Mouse (Mus musculus): ENCODE data around the gene Mov10l1.
A peak's percentile ranks its signal among the peaks of the same experiment; 100 is the strongest.

Gene Mov10l1

DNA sequence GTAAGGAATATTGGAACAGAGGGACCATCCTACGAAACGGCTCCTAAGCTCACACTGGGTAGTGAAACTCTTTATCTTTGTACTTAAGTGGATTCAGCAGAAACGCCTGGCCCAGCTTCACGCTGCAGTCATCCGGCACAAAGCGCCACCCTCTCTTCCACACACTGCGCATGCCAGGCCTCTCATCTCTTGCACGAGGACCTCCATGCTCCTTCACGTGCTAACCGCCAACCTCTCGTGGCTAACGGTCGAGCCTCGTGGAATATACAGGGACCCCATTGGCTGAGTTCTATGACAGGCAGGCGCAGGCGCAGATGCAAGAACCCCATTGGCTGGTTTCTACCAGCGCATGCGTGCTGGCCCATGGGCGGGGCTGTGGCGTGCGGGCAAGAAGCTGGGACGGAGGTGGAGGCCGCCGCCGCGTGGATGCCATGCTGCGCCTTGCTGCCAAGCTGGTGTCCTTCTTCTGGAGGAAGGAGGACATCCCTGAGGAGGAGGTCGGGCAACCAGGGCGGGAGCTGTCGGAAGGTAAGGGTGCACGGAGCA, at the start of gene Mov10l1:
TSS of gene Mov10l1 (plus strand) at position 376 of the 546 bp plus-strand sequence.
- no peak for DNase-seq

DNA sequence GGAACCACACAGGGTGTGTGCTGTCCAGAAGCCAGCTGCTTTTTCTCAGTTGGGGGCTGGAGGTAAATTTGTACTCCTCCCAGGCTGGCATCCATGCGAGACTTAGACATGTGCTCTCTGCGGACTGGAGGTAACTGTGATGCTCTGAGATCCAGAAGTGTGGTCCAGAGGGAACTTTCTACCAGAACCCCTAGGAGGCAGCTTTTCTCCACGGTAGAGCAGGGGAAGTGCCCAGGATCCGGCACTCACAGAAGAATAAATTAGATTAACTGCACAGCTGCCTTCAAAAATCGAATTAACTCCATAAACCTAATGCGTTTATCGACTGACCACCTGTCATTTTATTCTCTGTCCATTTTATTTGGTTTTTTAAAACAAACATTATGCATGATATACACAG, 48.6 kb upstream of the Mov10l1 start:
- DNase-seq: no peak

DNA sequence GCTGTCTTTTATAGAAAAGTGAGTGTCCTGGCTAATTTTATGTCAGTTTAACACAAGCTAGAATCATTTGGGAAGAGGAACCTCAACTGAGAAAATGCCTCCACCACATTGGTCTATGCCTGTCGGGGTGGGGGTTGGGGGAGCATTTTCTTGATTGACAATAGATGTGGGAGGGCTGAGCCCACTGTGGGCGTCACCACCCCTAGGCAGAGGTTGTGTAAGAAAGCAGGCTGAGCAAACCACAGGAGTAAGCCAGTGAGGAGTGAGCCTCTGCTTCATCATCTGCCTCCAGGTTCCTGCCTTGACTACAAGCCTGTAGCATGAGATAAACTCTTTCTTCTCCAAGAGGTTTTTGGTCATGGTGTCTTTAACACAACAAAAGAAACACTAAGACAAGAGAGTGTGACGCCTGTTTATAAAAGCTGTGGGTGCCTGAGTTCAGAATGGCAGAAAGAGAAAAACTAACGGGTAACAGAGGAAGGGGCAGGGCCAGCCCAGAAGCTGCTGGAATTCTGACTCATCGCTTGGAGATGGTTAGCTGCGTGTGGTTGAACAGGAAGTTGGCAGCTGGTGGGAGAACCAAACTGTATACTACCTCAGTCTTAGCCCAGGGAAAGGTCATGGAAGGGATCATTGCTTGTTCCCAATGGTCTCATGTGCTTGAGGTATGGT, 46.0 kb upstream of the Mov10l1 start:
- no peak for DNase-seq

DNA sequence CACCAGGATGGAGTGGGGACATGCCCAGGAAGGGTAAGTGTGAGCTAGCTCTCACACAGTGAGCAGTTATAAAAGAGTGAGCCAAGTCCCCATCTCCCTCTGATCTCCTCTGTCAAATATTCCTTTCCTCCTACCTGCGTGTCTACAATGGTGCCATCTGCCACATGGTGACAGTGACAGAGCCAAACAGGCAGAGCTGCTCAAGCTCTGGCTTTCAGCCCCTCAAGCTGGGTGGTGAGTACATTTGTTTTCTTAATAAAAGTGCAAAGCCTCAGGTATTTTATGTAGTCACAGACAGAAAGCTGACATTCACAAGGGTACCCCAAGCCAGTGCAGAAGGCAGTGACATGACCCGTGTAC, 45.4 kb upstream of the Mov10l1 start:
- no peak for DNase-seq

DNA sequence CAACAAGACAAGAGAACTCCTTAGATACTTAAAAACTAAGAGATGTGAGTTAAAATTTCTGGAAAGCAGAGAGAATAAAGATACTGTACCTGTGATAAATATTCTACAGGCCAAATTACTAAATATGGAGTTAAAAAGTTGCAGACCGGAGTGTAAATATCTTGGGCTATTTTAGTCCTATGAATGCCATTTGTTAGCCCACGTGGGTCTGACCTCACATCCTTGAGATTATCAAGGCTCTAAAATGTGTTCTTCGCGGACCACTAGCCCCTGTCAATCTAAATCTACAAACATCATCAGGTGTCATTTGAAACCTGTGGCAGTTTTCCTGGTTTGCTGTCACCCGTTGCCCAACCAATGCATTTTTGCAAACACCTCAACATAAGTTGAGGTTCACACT, 39.9 kb upstream of the Mov10l1 start:
- DNase-seq: no peak

DNA sequence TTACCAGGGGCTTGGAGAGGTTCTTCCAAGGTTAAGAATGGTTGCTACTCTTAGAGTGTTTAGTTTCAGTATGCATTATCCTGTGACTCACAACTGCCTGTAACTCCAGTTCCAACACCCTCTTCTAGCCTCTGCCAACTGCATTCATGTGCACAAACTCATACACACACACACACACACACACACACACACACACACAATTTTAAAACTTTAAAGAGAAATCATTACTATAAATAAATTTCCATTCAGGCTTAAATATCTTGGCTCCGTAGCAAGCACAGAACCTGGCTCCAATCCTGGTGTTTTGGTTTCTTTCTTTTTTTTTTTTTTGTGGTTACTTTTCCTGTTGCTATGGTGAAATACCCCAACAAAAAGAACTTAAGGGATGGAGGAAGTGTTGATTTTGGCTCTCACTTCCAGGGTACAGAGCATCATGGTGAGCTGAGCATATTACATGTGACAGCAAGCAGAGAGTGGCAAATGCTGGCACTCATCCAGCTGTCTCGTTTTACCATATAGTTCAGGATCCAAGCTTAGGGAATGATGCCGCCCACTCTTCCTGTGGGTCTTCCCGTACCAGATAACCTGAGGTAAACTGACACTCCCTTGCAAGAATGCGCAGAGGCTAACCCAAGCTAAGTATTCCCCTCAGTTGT, 38.7 kb upstream of the Mov10l1 start:
- DNase-seq: no peak

DNA sequence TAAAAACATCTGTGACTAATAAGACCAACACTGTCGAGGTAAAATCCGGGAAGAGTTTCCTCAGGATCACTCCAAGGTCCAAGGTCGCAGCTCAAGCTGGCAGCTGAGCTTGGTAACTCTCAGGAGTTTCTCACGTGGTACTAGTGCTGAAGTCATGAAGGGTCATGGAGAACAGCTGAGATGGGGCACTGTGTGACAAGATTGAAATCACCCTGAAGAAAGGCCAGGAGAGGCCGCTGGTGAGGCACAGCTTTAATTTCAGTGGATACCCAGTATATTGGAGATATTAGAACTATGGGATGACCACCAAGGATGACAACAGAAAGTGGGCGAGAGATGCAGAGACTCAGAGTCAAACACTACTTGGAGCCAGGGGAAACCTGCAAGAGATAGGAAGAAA, 35.9 kb upstream of the Mov10l1 start:
- DNase-seq: peak; percentile 28

DNA sequence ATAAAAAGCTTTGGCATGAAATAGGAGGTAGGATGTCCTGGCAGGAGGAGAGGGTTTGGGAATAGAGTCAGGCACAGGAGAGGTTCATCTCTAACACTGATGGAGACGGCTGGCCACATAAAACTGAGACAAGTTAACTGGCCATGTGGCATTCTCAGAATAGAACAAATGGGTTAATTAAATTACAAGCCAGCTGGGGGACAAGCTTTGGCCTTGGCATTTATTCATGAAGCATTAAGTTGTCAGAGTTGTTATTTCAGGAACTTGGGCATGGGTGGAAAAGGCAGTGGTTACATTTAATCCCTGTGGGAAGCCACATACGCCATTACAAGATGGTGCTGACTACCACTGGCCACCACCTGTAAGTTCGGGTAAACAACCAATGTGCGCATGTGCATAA, 31.5 kb upstream of the Mov10l1 start:
- no peak for DNase-seq

DNA sequence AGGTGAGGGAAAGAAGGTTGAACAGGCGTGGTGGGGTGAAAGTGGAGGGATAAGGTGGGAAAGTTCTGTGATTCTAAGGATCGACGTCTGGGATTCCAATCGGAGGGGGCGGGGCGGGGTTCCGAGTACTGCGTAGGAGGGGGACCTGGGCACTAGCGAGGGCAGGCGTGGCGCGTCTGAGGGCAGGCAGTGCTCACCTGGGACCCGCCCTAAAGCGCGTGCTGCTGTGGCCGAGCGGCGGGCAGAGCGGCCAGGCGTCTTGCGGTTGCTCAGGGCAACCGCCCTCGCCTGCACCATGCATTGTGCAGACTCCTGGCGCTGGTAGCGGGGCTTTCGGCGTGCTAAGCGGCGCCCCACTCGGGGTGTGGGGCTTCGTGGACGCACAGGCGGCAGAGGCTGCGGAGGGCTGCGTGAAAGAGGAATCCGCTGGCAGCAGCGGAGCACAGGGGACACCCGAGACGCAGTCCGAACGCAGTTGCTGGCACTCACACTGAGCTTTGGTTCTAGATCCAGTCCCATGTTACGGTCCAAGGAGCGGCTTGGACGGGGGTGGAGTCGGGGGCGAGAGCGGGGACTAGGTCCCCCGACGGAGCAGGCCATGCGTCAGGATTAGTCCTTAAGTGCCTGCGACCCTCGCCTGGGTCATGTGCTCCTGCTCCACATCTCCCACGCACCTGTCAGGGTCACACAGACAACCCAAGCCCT, 28.2 kb upstream of the Mov10l1 start, which contains the start of gene Ttll8:
TSS of gene Ttll8 (minus strand) at position 51 of the 705 bp plus-strand sequence.
- peak; percentile 35 for DNase-seq

DNA sequence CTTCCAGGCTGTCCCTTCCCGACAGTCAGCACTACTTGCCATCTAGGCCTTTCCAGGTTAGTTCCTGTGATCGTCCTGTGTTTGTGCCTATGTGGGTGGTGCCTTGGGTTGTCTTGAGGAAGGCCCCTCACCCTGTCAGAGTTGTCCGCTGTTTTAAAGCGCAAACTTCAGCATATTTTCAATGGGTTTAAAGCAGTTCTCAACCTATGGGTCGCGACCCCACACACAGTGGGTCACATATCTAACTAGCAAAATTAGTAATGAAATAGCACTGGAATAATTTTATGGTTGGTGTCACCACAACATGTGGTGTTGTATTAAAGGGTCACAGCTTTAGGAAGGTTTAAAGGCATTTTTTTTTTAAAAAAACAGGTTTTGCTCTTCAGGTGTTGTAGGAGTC, 27.4 kb upstream of the Mov10l1 start:
- DNase-seq: no peak

DNA sequence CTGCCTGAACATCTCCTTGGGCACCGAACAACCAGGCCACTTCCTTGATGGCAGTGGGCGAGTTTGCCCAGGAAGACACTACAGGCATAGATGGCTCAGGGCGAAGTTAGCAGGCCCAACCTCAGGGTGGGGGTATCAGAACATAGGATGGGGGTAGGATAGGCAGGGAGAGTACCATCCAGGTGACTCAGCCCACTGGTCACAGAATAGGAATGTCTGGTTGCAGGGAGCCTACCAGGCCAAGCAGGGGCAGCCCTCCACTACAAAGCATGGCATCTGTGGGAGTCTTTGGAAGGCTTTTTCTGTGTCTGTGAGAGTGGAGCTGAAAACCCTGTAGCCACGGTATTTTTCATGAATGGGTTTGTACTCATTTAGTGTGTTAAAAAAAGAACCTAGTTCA, 25.2 kb upstream of the Mov10l1 start:
- no peak for DNase-seq

DNA sequence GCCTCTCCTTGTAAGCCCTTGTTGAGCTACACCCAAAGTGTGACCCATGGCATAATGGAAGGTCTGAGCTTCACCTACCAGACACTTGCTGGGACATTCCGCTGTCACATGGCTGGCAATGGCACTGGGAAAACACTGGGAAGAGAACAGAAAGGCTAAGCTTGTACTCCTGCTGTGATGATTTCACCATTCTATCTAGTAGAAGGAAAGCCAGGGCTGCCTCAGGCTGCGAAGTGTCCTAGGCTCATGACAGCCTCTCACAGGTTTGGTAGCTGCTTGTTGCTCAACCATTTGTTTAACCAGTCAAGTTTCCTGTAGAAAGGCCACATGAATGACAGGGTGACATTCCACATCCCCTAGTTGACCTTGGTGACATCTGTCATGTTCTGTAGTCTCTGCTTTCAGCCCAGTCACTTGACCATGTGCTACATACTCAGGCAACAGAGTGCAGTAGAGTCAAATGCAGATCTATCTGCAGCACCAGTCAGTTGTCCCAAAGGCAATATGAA, 18.6 kb upstream of the Mov10l1 start:
- no peak for DNase-seq

DNA sequence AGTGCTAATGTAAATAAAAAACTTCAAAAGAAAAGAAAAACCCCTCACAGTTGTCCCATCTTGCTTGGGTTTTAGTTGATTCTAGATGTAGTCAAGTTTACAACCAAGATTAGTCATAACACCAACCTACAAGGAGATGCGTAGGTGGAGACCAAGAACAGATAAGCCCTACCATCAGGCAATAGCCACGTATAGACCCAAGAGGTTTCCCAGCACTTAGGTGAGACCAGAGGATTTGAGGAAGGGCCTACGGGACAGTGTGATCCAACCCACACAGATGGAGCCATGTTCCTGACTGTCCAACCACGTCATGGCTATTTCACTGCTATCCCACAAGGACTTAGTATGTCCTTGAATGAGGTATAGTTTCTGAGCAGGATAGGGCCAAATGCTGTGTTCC, 10.4 kb upstream of the Mov10l1 start:
- DNase-seq: no peak

DNA sequence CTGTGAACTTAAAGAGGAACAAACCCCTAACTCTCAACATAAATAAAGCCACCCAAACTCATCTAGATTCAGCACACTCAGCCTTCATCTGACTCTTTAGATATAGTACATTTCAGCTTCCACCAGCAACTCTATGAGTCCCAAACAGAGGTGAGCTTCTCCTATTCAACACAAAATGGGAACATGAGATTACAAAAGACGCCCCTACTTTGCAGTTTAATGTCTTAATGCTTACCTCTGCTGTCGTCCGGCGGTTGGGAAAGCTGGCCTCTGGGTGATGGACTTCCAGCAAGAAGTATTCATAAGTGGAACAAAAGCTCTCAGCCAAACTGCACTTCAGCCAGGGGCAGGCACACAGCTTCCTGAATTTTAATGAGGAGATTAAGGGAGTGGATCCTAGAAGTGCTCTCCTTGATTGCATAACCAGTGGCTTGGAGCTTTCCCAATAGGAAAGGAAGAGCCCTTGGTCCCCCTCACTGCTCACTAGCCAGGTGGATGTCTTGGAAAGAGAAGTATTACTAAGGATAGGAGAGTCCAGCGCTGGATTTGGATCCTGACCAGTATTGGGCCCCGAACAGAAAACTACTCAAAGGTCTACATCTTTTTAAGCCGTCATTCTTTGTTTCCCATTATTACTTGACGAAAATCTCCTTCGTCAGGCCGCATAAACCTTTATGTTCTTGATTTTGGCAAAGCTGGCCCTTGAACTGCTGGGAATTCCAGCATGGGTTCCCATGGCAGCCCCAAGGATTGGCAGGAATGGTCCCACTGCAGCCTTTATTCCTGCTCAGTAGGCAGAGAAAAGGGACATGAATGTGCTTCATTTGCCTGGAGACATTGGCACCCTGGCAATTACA, 4.2 kb upstream of the Mov10l1 start, which contains the start of gene Mlc1:
TSS of gene Mlc1 (minus strand) at position 727 of the 857 bp plus-strand sequence.
- no peak for DNase-seq

DNA sequence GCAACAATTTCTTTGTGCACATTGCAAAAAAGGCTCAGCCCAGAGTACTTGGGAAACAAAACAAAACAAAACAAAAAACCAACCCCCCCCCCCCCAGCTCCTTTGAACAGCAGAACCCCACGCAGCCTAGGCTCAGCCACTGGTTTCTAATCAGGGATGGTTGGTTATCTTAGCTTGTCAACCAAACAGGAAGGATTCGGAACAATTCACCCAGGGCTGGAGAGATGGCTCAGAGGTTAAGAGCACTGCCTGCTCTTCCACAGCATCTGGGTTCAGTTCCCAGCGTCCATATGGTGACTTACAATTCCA, 3.6 kb upstream of the Mov10l1 start:
- no peak for DNase-seq

DNA sequence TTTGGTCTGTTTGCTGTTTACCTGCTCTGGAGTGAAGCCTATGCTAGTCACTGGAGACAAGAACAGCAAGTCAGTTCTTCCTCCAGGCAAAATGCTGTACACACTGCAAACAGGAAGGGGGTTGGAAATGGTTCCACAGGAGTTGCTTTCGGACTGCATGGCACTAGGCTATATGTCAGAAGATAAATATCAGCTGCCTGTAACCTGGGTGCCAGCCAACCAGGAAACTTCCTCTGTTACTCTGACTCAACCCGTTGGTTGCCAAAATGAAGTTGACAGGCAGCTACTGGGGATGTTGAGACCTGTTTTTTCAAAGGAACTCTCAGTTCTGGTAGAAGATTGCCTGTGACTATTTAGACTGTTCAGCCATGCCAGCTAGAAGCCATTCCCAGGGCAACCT, 6.5 kb downstream of the Mov10l1 start:
- no peak for DNase-seq

DNA sequence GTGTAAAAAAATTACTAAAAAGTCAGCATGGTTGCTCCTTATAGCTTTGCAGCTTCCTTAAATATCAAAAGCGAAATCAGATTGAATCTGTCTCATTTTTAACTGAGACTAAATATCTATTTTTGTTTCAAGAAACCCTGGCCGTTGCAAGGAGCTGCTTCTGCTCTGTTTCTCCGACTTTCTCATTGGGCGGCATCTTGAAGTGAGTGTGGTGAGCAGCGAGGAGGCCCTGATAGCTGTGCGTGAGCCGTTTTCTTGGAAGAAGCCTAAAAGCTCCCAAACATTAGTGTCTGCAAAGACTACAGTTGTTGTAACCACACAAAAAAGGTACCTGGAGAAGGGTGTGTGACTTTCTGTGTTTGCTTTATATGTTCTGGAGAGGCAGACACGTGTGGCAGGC, 15.9 kb downstream of the Mov10l1 start:
- DNase-seq: no peak

DNA sequence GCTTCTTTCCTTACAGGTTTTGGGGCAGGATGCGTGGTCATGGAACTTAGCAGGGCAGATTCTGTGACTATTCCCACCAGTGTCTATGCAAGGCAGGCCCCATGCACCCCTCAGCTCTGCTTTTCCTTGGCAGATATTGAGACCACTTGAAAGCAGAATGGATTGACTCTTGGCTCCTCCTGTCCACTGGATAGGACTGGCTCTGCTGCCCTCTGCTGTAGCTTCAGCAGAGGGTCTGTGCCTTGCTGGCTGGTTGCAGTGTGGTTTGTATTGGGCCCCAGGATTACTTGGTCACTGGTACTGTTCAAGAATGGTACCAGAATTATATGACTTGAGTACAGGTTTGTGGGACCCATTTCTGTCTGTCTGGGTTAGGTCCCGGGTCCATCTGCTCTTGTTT, 16.4 kb downstream of the Mov10l1 start:
- no peak for DNase-seq

DNA sequence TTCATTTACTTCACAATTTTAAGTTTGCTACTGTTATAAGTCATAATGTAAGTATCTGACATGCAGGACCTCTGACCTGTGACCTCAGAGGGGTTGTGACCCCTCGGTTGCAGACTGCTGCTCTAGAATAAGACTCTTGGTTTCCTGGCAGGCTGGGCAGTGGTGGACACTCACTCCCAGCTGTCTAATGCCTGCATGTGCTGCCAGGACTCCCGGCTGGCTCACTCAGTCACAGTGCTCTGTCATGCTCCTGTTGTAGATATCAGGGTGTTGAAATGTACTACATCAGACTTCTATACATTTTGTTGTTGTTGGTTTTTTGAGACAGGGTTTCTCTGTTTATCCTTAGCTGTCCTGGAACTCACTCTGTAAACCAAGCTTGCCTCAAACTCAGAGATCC, 17.7 kb downstream of the Mov10l1 start:
- DNase-seq: no peak

DNA sequence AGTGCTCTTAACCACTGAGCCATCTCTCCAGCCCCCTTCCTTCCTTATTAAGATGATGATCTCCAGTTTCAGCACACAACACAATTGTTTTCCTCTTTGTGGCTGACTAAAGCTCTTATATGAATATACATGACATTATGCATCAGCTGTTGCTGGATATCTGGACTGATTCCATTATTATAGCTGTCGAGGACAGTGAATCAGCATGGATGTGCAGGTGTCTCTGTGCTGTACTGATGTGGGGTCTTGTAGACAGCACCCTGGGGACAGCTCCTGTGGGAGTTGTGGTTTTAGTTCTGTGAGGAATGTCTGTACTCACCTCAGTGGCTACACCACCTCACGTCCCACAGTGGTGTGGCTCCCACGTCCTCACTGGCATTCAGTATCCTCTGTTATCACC, 18.5 kb downstream of the Mov10l1 start:
- DNase-seq: no peak

DNA sequence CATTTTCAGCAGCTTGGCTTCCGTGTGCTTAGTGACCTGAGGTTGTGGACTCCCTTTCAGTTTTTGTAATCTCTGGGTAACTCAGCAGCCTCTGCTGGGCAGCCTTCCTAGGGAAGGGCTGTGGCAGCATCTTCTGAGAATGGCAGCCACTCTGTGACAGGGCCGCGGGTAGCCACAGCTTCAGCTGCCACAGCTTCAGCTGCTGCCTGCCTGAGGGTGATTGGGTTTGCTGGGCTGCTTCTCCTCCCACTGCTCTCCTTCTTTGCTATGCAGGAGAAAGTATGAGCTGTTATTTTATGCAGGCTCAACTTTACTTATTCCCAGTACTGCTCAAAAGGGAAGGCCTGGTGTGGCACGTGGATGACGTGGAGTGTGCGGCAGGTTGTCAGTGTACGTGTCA, 24.3 kb downstream of the Mov10l1 start:
- DNase-seq: no peak

DNA sequence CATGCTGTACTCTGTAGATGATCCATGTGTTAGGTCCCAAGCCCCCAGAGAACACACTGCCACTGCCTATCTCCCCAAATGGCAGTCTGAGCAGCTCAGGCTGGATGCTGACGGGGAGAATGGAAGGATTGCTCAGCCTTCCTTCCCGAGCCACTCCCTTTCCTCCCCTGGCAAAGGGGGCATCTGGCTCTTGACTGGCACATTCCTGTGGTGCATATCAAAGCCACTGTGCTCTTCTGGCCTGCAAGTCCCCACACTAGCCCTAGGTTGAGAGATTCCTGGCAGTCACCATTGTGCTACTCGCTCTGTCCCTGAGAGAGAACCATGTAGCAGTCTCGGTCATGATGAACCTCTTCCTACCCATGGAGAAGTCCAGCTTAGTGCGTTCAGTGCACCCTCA, 25.1 kb downstream of the Mov10l1 start:
- DNase-seq: no peak

DNA sequence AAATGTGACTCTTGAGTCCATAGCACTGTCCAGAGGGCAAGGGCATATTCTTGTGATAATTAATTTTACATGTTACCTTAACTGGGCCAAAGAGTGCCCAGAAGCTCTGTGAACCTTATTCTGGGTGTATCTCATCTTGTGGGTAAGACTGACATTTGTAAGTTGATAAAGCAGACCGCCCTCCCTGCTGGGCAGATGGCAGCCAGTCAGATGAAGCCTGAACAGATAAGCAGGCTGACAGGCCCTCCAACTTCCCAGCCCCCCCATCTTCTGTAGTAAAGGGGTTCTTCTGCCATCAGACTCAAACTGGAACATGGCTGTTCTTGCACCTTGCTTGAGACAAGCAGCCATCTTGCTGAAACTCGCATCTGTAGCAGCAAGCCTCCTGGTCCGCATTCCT, 34.0 kb downstream of the Mov10l1 start:
- no peak for DNase-seq
